Mouse (Mus musculus) lung, postnatal 0 days (tissue): Measurements from ENCODE around the gene Muc13. TPM values are rescaled to one million over a fixed set of nuclear protein-coding genes. Genes with fewer than 3 reads are reported as not detected.

Source experiments
- ATAC-seq: fragments of 200-750 bp; cut with Nextera tagmentation; 2 replicates; pipeline ENCODE4 v1.8.0; 2017; ENCODE audit warnings: moderate library complexity
- DNase-seq: peaks from one replicate; pipeline ENCODE4 v3.0.0-alpha.2; 2016; ENCODE audit warnings: low spot score
- H3K27ac ChIP-seq: fragments of 300-500 bp; sonication (generic); 2 replicates; pipeline ENCODE4 v1.5.1; 2014; ENCODE audit warnings: antibody characterized with exemption, mild to moderate bottlenecking, low read length, mixed read lengths
- H3K27me3 ChIP-seq: fragments of 300-500 bp; sonication (generic); replicated peaks from 2 replicates; pipeline ENCODE4 v1.6.1; 2014; ENCODE audit warnings: low read length, mixed read lengths; ENCODE audit not compliant: insufficient read depth
- H3K36me3 ChIP-seq: fragments of 300-500 bp; sonication (generic); 2 replicates; pipeline ENCODE4 v1.6.1; 2014; ENCODE audit warnings: low read length, mixed read lengths; ENCODE audit not compliant: insufficient read depth
- H3K4me1 ChIP-seq: fragments of 300-500 bp; sonication (generic); 2 replicates; pipeline ENCODE4 v1.6.1; 2014; ENCODE audit warnings: antibody characterized with exemption, low read depth, low read length, mixed read lengths; ENCODE audit not compliant: insufficient read depth
- H3K4me2 ChIP-seq: fragments of 300-500 bp; sonication (generic); replicated peaks from 2 replicates; pipeline ENCODE4 v1.6.1; 2014; ENCODE audit warnings: low read depth, mild to moderate bottlenecking, low read length, moderate library complexity, mixed read lengths
- H3K4me3 ChIP-seq: fragments of 300-500 bp; sonication (generic); 2 replicates; pipeline ENCODE4 v1.5.1; 2014; ENCODE audit warnings: low read depth, low read length
- H3K9ac ChIP-seq: fragments of 300-500 bp; sonication (generic); replicated peaks from 2 replicates; pipeline ENCODE4 v1.6.1; 2014; ENCODE audit warnings: low read depth, mild to moderate bottlenecking
- H3K9me3 ChIP-seq: fragments of 300-500 bp; sonication (generic); 2 replicates; pipeline ENCODE4 v1.6.1; 2016; ENCODE audit warnings: low read length, mixed read lengths
- CTCF ChIP-seq: IDR thresholded peaks from 2 replicates; pipeline ENCODE4 v1.5.1; 2016; ENCODE audit warnings: antibody characterized with exemption, mild to moderate bottlenecking
- EP300 ChIP-seq: IDR thresholded peaks from 2 replicates; pipeline ENCODE4 v1.6.1; 2016; ENCODE audit warnings: antibody characterized with exemption, mild to moderate bottlenecking, control low read depth
- WGBS: fragments of 180-500 bp; shearing (Covaris S2); extraction: QIAGEN DNeasy Blood & Tissue Kit; methylation state at CpG from one replicate; pipeline ENCODE4 v1.1.7; 2014; 5-methylcytosine and 5-hydroxymethylcytosine counted together
- polyA plus RNA-seq: library from polyadenylated mRNA; unstranded; fragments of >200 nt; fragmentation: Nextera tagmentation; extraction: Ambion mirVana; gene quantifications from 2 replicates; pipeline ENCODE4 v1.2.1, GENCODE M21; 2015

Muc13 gene
- polyA plus RNA-seq, 1 experiment from 2014 or later, result 0.08 TPM

GRCm38 (mm10) chr16:33766309-33766708 lies 27.5 kb upstream of the Muc13 start:
- no peak for DNase-seq
- no peak overlapping the region for H3K4me2 ChIP-seq
- H3K4me3 ChIP-seq, result no peak overlapping the region
- no peaks in the 10 kb centered on the region for H3K36me3 ChIP-seq
- ATAC-seq, result no peak
- TF ChIP-seq EP300 (no peak), CTCF (no peak)
- H3K9me3 ChIP-seq, result no peaks in the 10 kb centered on the region
- no peaks in the 10 kb centered on the region for H3K4me1 ChIP-seq
- H3K27ac ChIP-seq, result no peak overlapping the region
- H3K9ac ChIP-seq, result no peak overlapping the region
- 87% methylated on average over 12 of the region's 12 CpGs for WGBS
- no peaks in the 10 kb centered on the region for H3K27me3 ChIP-seq

- Histone ChIP-seq H3K27ac (no peak overlapping the region), H3K4me3 (no peak overlapping the region), H3K36me3 (no peaks in the 10 kb centered on the region), H3K9me3 (no peaks in the 10 kb centered on the region), H3K27me3 (no peaks in the 10 kb centered on the region), H3K4me2 (no peak overlapping the region), H3K9ac (no peak overlapping the region), H3K4me1 (no peaks in the 10 kb centered on the region)
- DNase-seq, result no peak
- TF ChIP-seq EP300 (no peak), CTCF (no peak)
- WGBS, result 71% methylated on average over 15 of the region's 15 CpGs
- no peak for ATAC-seq
These were observed 27.1 kb upstream of the Muc13 start for GRCm38 (mm10) chr16:33766757-33767156.

GRCm38 (mm10) chr16:33768491-33769278 lies 25.2 kb upstream of the Muc13 start:
- no peak overlapping the region for H3K4me3 ChIP-seq
- H3K4me2 ChIP-seq, result no peak overlapping the region
- no peaks in the 10 kb centered on the region for H3K4me1 ChIP-seq
- no peaks in the 10 kb centered on the region for H3K27me3 ChIP-seq
- TF ChIP-seq EP300 (no peak), CTCF (no peak)
- ATAC-seq (no peak), DNase-seq (no peak)
- no peak overlapping the region for H3K27ac ChIP-seq
- no peaks in the 10 kb centered on the region for H3K36me3 ChIP-seq
- no peak overlapping the region for H3K9ac ChIP-seq
- 82% methylated on average over 3 of the region's 3 CpGs for WGBS
- no peaks in the 10 kb centered on the region for H3K9me3 ChIP-seq

GRCm38 (mm10) chr16:33769848-33770247 lies 24.0 kb upstream of the Muc13 start:
- 77% methylated on average over 7 of the region's 7 CpGs for WGBS
- Histone ChIP-seq H3K4me3 (no peak overlapping the region), H3K9me3 (no peaks in the 10 kb centered on the region), H3K27me3 (no peaks in the 10 kb centered on the region), H3K36me3 (no peaks in the 10 kb centered on the region), H3K9ac (no peak overlapping the region), H3K4me1 (no peaks in the 10 kb centered on the region), H3K4me2 (no peak overlapping the region), H3K27ac (no peak overlapping the region)
- DNase-seq (no peak), ATAC-seq (no peak)
- TF ChIP-seq EP300, result no peak
- no peak for TF ChIP-seq CTCF

DNA sequence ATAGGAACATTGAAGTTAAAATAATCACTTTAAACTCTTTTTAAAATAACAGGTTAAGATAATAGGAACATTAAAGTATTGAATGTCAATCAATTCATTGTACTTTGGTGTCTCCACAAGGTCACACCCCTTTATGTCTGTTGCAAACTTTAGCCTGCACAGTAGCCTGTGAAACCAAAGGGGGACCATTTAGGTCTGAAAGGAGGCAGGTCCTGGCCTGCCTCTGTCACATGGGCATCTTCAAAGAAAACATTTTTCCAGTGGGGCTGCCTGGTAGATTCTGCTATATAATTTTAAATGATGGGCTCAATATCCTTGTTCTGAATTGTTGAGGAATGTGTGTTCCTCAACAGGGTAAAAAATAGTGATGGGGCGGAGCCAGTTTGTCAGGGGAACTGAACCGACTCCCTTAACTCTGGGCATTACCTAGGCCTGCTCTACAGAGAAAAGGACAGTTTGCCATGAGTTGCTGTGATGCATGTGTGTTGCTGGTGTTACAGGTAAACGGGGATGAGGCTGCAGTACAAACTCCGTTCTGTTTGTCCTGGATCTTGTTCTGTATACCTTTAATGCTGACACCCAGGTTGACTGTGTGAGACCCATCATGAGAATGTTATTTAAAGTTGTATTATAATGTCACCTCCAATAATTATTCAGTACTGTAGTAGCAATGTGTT lies 22.9 kb upstream of the Muc13 start:
- TF ChIP-seq CTCF (no peak), EP300 (no peak)
- Histone ChIP-seq H3K9ac (no peak overlapping the region), H3K4me2 (no peak overlapping the region), H3K27ac (no peak overlapping the region), H3K36me3 (no peaks in the 10 kb centered on the region), H3K27me3 (no peaks in the 10 kb centered on the region), H3K4me3 (no peak overlapping the region), H3K9me3 (no peaks in the 10 kb centered on the region), H3K4me1 (no peaks in the 10 kb centered on the region)
- ATAC-seq, result no peak
- 82% methylated on average over 4 of the region's 4 CpGs for WGBS
- no peak for DNase-seq

GRCm38 (mm10) chr16:33772809-33773208 lies 21.0 kb upstream of the Muc13 start:
- H3K4me1 ChIP-seq, result no peaks in the 10 kb centered on the region
- H3K9ac ChIP-seq, result no peak overlapping the region
- no peak overlapping the region for H3K4me3 ChIP-seq
- ATAC-seq (no peak), DNase-seq (no peak)
- H3K4me2 ChIP-seq, result no peak overlapping the region
- no peaks in the 10 kb centered on the region for H3K27me3 ChIP-seq
- H3K27ac ChIP-seq, result no peak overlapping the region
- TF ChIP-seq CTCF (no peak), EP300 (no peak)
- no peaks in the 10 kb centered on the region for H3K9me3 ChIP-seq
- no peaks in the 10 kb centered on the region for H3K36me3 ChIP-seq
- 72% methylated on average over 5 of the region's 5 CpGs for WGBS
